Comparison of ENCODE assay signal across 9 mouse cellular contexts in the genomic region with DNA sequence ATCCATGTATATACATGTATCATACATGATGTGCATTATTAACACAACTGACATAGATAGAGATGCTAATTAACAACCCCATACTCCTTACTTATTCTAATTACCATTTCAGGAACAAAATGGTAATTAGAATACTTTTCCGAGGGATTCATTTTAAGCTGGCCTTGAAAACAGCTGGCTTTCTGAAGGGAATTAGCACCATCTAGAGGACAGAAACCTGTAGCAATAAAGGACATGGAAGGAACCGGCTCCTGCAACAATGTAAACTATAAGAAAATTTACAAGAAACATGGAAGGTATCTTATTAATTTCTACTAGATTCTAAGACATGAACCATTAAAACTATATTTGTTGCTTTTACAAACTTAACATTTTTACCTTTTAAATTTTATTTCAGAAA. TPM values are rescaled to one million over a fixed set of nuclear protein-coding genes. Genes with fewer than 3 reads are reported as not detected.
DNase-seq lines count a peak whose midpoint lies in the region; ATAC-seq and TF ChIP-seq lines count a peak whose summit lies in the region.
"Had no signal": no experiment of that assay in that cellular context is flagged by ENCODE, and none has a peak within 500 bp of the region (broad histone marks: within the 10 kb centered on the region; RNA-seq: fewer than 3 reads in every experiment).

No protein-coding gene starts in this region.

- 0 out of 2 replicates have a peak, but pooled peaks have one; percentile 45 for ATAC-seq in hindbrain, postnatal 0 days
- ATAC-seq in monocyte, adult 5-6 weeks (replicated peaks; ENCODE audit: insufficient number of reproducible peaks, low FRiP score, low TSS enrichment, poor library complexity, severe bottlenecking): no peak
- no peak for ATAC-seq in intestine, embryonic 15.5 days

- H3K9me3 ChIP-seq in hindbrain, postnatal 0 days (ENCODE audit: low read length): no peaks in the 10 kb centered on the region
- no peaks in the 10 kb centered on the region for H3K9me3 ChIP-seq in hindbrain, embryonic 10.5 days
- H3K9me3 ChIP-seq in intestine, embryonic 15.5 days: no peaks in the 10 kb centered on the region
- H3K9me3 ChIP-seq: limb, embryonic 15.5 days had no signal

- H3K36me3 ChIP-seq in hindbrain, postnatal 0 days (ENCODE audit: insufficient read depth, low read length): peaks cover 4% of the 10 kb centered on the region; the same call in 1 of the 2 replicates
- H3K36me3 ChIP-seq in hindbrain, embryonic 10.5 days: peaks cover 18% of the 10 kb centered on the region
- H3K36me3 ChIP-seq in intestine, embryonic 15.5 days: no peaks in the 10 kb centered on the region

- no peak overlapping the region for H3K4me3 ChIP-seq in hindbrain, postnatal 0 days (ENCODE audit: low read length)
- H3K4me3 ChIP-seq in hindbrain, embryonic 10.5 days: no peak overlapping the region
- H3K4me3 ChIP-seq in intestine, embryonic 15.5 days (replicated peaks): no peak overlapping the region
- H3K4me3 ChIP-seq: erythroblast, embryonic 14.5 days; limb, embryonic 15.5 days had no signal

- H3K9ac ChIP-seq in hindbrain, postnatal 0 days (replicated peaks; ENCODE audit: low read length): no peak overlapping the region
- H3K9ac ChIP-seq in intestine, embryonic 15.5 days: no peak overlapping the region
- H3K9ac ChIP-seq: limb, embryonic 15.5 days had no signal

- H3K27me3 ChIP-seq in hindbrain, postnatal 0 days (ENCODE audit: insufficient read depth, low read length): no peaks in the 10 kb centered on the region
- no peaks in the 10 kb centered on the region for H3K27me3 ChIP-seq in hindbrain, embryonic 10.5 days (ENCODE audit: insufficient read depth, poor library complexity, severe bottlenecking)
- H3K27me3 ChIP-seq in intestine, embryonic 15.5 days (replicated peaks): no peaks in the 10 kb centered on the region
- H3K27me3 ChIP-seq: limb, embryonic 15.5 days had no signal

- peak; percentile 85 for DNase-seq in hindbrain, postnatal 0 days (ENCODE audit: low spot score)
- DNase-seq in hindbrain, embryonic 10.5 days (ENCODE audit: low spot score): no peak
- peak; percentile 30 for DNase-seq in thymus, postnatal 14 days
- no peak for DNase-seq in thymus, postnatal 36 days
- DNase-seq in embryo, embryonic 10 days (ENCODE audit: low spot score): peak; percentile 69

- H3K4me1 ChIP-seq in hindbrain, postnatal 0 days (ENCODE audit: insufficient read depth, low read length): no peaks in the 10 kb centered on the region
- H3K4me1 ChIP-seq in hindbrain, embryonic 10.5 days (replicated peaks): no peaks in the 10 kb centered on the region
- H3K4me1 ChIP-seq in intestine, embryonic 15.5 days (replicated peaks): no peaks in the 10 kb centered on the region
- H3K4me1 ChIP-seq: limb, embryonic 15.5 days had no signal

- no peak overlapping the region for H3K4me2 ChIP-seq in hindbrain, postnatal 0 days (ENCODE audit: low read depth, low read length)
- H3K4me2 ChIP-seq in intestine, embryonic 15.5 days (replicated peaks): no peak overlapping the region
- H3K4me2 ChIP-seq: limb, embryonic 15.5 days had no signal

- no peak overlapping the region for H3K27ac ChIP-seq in hindbrain, postnatal 0 days
- H3K27ac ChIP-seq in hindbrain, embryonic 10.5 days: no peak overlapping the region
- H3K27ac ChIP-seq in intestine, embryonic 15.5 days: no peak overlapping the region
- H3K27ac ChIP-seq: limb, embryonic 15.5 days had no signal

- WGBS in hindbrain, postnatal 0 days: 5% methylated on average over 2 of the region's 2 CpGs
- WGBS in hindbrain, embryonic 10.5 days: 13% methylated on average over 2 of the region's 2 CpGs
- 2% methylated on average over 2 of the region's 2 CpGs for WGBS in intestine, embryonic 15.5 days

- peak; percentile 77 for TF ChIP-seq CTCF in hindbrain, postnatal 0 days (IDR thresholded peaks at IDR 0.05; ENCODE audit: low read depth)

RNA-seq across cellular contexts. Expression of a gene that starts 7.5 kb away (rescaled TPM):
- total RNA-seq in hindbrain, postnatal 0 days (2014; rRNA removed): 26.5 and 26.8 TPM in 2 replicates
- polyA plus RNA-seq in hindbrain, postnatal 0 days (2015; fragmentation: Nextera tagmentation; extraction: Ambion mirVana): 15.1 and 15.6 TPM in 2 replicates
- polyA plus RNA-seq in hindbrain, embryonic 10.5 days (2016; fragmentation: Nextera tagmentation; extraction: Ambion mirVana): 11.4 and 12.5 TPM in 2 replicates
- 3.6 to 6.5 TPM (median 5.0 TPM) in 3 replicates for total RNA-seq in monocyte, adult 5-6 weeks (2017)
- 8.5 and 8.9 TPM in 2 replicates for polyA plus RNA-seq in intestine, embryonic 15.5 days (2015; fragmentation: Nextera tagmentation; extraction: Ambion mirVana)

RNA-seq across cellular contexts. Expression of a gene that starts 9.0 kb away (rescaled TPM):
- total RNA-seq in hindbrain, postnatal 0 days (2014; rRNA removed): 0.29 and 0.99 TPM in 2 replicates
- 0.45 and 0.55 TPM in 2 replicates for polyA plus RNA-seq in hindbrain, postnatal 0 days (2015; fragmentation: Nextera tagmentation; extraction: Ambion mirVana)
- polyA plus RNA-seq in hindbrain, embryonic 10.5 days (2016; fragmentation: Nextera tagmentation; extraction: Ambion mirVana): 0.13 and 0.70 TPM in 2 replicates
- total RNA-seq in monocyte, adult 5-6 weeks (2017): not detected in 3 replicates
- polyA plus RNA-seq in intestine, embryonic 15.5 days (2015; fragmentation: Nextera tagmentation; extraction: Ambion mirVana): 0.52 and 0.69 TPM in 2 replicates
- polyA plus RNA-seq: erythroblast, embryonic 14.5 days had no signal

RNA-seq across cellular contexts. Expression of a gene that starts 46.7 kb away (rescaled TPM):
- 2.1 and 3.1 TPM in 2 replicates for total RNA-seq in hindbrain, postnatal 0 days (2014; rRNA removed)
- polyA plus RNA-seq in hindbrain, postnatal 0 days (2015; fragmentation: Nextera tagmentation; extraction: Ambion mirVana): 5.3 and 6.3 TPM in 2 replicates
- polyA plus RNA-seq in hindbrain, embryonic 10.5 days (2016; fragmentation: Nextera tagmentation; extraction: Ambion mirVana): 1.3 and 1.4 TPM in 2 replicates
- 1.9 to 9.5 TPM (median 3.2 TPM) in 3 replicates for total RNA-seq in monocyte, adult 5-6 weeks (2017)
- polyA plus RNA-seq in intestine, embryonic 15.5 days (2015; fragmentation: Nextera tagmentation; extraction: Ambion mirVana): 3.4 and 4.5 TPM in 2 replicates
- polyA plus RNA-seq: erythroblast, embryonic 14.5 days had no signal

Comparison
In these comparisons a context has a peak if more than half of its experiments do, and no peak if none do; other contexts are left out.
1. DNase-seq: peak in hindbrain, postnatal 0 days (single experiment), thymus, postnatal 14 days (single experiment) and embryo, embryonic 10 days (single experiment); none in hindbrain, embryonic 10.5 days (single experiment) and thymus, postnatal 36 days (0 of 2).